Mouse (Mus musculus) mesoderm, embryonic 11.5 days (tissue): ENCODE results near the gene Ltc4s.

ENCODE experiments used
- DNase-seq: peaks from one replicate; pipeline ENCODE4 v3.0.0-alpha.2; 2012; ENCODE audit warnings: low read depth, low spot score

Gene Ltc4s

DNA sequence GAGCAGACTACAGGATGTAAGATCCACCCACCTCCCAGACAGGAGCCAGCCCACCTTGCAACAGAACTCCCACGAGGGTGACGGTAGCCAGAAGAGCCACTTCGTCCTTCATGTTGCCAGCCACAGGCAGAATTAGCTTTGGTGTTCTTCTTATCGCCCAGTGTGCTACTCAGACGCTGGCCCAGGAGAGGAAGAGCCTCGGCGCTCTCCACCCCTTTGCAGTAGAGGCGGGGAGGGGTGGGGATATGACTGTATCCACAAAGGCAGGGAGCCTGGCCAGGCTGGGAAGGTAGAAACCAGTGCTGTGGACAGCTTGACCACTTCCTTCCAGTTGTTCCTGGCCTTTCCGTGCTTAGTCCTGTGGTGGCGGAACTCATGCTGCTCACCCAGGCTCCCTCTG, at the start of gene Ltc4s:
Gene Ltc4s, minus strand, starts transcription at position 293 of the 400 bp plus-strand sequence.
- no peak for DNase-seq

DNA sequence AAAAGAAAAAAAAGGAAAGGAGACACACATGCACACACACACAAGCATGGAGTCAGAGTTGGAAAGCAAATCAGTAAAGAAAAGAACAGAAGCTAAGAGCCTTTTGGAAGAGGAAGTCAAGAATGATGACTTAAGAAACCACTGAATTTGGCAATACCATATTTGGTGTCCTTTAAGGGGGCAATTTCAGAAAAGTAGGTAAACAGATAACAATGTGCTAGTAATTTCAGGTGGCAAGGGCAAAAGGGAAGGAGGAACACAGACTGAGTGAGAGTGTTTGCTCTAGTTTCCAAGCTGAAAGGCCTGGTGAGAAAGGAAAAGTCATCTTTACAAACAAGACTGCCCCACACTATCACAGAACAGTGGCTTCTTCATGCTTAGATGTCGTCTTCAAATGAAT, 48.0 kb upstream of the Ltc4s start:
- DNase-seq = no peak

DNA sequence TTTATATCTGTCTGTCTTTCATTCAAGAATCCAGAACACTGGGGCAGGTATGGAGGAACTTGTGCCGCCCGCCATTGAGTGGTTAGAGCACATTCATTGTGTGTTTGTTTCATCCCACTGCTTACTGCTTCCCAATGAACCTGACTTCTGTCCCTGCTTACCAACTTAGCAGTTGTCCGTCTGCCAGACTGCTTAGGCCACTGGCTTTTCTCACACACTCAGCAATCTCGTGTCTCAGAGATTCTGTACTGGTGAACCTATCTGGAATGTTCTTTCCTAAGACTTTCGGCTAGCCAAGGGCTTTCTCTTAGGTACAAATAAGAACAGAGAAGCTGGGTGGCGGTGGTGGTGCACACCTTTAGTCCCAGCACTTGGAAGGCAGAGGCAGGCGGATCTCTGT, 47.3 kb upstream of the Ltc4s start:
- no peak for DNase-seq

- no peak for DNase-seq
These were observed 46.8 kb upstream of the Ltc4s start for GRCm38 (mm10) chr11:50285263-50285662.

DNA sequence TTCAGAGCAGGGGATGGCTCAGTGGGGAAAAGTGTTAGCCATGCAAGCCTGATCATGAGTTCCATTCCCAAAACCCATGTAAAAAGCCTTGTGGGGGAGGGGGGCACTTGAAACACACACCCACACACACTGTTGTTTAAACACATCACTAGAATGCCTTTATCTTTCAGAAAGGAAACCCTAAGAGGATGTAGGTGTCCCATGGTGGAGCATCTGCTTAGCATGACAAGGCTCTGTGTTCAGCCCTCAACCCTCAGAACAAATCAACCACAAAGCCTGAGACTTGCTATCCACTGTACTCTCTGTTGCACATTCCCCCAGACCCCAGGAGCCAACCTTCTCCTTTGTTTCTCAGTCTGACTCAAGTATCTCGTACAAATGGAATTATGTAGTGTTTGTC, 41.6 kb upstream of the Ltc4s start:
- no peak for DNase-seq

GRCm38 (mm10) chr11:50279005-50279404, 40.6 kb upstream of the Ltc4s start:
- no peak for DNase-seq

- no peak for DNase-seq
These were observed 39.3 kb upstream of the Ltc4s start for GRCm38 (mm10) chr11:50277706-50278105.

DNA sequence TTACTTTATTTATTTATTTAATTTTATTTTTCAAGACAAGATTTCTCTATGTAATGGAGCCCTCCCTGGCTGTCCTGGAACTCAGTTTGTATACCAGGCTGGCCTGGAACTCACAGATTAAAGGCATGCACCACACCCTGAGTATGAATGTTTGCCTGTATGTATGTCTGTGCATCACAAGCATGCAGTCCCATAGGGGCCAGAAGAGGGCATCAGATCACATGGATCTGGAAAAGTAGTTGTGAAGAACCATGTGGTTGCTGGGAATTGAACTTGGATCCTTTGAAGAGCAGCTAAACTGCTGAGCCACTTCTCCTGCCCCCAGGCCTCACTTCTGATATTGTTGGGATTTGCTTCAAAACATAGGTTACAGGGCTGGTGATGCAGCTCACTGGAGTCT, 38.6 kb upstream of the Ltc4s start:
- no peak for DNase-seq

- DNase-seq = no peak
These were observed 37.2 kb upstream of the Ltc4s start for GRCm38 (mm10) chr11:50275568-50276151.

DNA sequence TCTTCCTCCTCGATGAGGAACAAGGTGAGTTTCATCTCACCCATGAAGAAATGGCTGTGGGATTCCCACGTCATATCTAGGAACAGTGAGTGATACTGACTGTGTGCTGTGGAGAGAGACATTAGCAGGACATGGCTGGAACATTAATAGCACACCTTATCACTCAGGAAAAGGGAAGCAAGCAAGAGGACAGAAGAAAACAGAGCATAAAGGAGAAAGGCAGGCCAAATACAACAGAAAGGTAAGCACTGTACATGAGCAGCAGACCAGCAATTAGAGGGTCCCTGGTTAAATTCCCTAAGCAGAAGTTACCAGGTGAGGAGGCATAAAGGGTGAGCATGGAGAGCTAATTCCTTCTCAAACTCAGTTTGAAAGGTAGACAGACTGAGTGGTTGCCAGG, 36.7 kb upstream of the Ltc4s start:
- DNase-seq = no peak

GRCm38 (mm10) chr11:50272819-50273218, 34.4 kb upstream of the Ltc4s start:
- no peak for DNase-seq

- DNase-seq = no peak
These were observed 31.5 kb upstream of the Ltc4s start for GRCm38 (mm10) chr11:50269885-50270284.

DNA sequence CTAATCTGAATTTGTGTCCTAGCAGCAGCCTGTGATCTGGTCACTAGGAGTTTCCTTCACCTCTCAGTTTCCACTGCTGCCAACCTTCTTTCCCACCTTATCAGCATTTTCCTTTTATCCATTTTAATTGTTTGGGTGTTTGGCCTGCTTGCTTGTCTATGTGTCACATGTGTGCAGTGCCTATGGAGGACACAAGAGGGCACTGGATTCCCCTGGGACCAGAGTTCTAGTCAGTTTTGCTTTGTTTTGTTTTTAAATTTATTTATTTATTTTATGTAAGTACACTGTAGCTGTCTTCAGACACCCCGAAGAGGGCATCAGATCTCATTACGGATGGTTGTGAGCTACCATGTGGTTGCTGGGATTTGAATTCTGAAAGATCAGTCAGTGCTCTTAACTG, 30.7 kb upstream of the Ltc4s start:
- no peak for DNase-seq

GRCm38 (mm10) chr11:50266997-50267396, 28.6 kb upstream of the Ltc4s start:
- no peak for DNase-seq

- no peak for DNase-seq
These were observed 27.5 kb upstream of the Ltc4s start for GRCm38 (mm10) chr11:50265931-50266330.

DNA sequence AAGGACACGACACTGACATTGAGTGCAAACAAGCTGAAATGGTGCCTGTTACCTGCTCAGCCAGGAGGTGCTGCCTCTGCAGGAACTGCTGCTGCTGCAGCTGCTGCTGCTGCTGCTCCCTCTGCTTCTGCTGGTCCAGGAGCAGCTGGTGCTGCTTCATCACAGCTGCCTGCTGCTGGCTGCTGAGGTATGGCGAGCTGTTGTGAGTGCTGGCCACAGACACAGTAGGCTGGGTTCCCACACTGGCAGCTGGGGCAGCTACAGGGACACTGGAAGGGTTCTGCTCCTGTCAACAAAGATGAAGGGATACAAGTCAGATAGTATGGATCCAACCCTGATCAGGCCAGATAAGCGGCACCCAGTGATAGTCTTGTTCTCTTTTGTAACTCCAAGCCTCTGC, 24.8 kb upstream of the Ltc4s start:
- DNase-seq = no peak

GRCm38 (mm10) chr11:50262020-50262419, 23.6 kb upstream of the Ltc4s start:
- no peak for DNase-seq

DNA sequence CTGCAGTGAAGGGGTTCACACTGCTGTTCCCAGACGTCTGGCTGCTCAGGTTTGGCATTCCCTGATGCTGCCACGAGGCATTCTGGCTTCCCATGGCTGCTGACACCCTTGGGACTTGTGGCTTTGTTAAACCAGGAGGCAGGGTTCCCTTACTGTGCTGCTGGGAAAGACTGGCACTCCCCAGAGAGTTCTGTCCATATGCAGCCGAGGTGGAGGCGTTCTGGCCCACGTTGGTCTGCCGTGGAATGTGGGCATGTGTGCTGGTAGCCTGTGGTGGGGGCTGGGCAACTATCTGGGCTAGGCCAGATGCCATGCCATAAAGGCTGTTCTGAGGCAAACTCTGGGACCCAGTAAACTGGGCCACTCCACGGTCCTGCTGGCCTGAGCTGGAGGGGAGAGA, 19.9 kb upstream of the Ltc4s start:
- DNase-seq = no peak

DNA sequence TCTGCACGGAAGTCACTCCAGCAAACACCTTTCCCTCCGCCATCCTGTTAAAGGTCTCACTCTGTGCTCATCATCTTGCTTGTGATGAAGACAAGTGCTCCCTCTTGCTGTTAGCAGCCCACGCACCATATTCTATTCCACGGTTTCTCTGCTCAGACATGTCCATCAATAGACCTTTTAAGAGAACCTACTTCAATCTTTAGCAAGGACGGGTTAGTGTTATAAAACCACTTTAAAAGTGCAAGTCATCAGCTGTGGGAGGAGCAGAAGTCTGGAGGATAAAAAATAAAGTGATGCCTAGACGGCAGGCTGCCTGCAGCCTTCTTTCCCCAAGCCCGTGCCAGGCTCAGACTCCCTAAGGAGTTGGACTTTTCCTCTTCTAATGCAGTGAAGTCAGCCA, 18.2 kb upstream of the Ltc4s start:
- DNase-seq = no peak

DNA sequence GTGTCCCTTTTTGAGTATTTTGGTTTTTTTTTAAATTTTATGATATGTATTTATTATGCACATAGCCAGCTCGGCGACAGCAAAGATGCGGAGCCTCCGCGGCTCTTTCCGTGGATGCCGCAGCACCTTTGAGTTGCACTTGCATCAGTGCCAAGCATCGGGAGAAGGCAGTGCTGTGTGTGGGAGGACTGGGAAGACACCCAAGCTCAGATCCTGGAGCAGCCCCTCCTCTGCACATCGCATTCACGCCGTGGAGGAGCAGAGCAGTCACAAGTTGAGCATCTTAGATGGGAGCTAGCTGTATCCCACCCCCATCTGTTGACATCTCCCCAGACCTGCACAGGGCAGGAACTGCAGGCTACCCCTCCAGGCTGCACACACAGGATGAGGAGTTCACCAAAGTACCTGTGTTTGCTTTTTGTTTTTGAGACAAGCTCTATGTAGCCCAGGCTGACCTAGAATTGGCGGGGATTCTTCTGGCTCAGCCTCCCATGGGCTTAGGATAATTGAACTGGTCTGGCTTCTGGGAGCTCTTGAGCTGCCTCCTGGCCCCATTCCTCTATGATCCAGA, 15.7 kb upstream of the Ltc4s start:
- DNase-seq = no peak

GRCm38 (mm10) chr11:50253393-50253792, 15.0 kb upstream of the Ltc4s start:
- DNase-seq = peak; percentile 23

GRCm38 (mm10) chr11:50252684-50253265, 14.4 kb upstream of the Ltc4s start:
- DNase-seq = no peak

DNA sequence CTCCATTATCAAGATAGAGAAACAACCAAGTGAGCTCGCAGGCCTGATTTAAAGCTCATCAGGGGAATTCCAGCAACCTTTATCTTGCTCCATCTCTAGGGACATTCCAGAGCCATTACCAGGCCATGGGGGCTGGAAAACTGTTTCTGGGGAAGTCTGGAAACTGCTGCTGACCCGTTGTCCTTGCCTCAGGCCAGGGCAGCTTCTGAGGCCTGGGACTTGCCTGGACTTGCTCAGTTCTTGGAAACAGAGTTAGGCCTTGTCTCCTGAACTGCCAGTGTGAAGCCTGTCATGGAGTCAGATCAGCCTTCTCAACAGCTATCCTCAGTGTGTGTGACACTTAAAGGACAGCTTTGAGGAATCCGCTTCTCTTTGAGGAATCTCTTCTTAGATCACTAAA, 13.8 kb upstream of the Ltc4s start:
- peak; percentile 57 for DNase-seq
